Mouse (Mus musculus) heart, embryonic 11.5 days (tissue): ENCODE results near the gene Cmtm4. TPM values are rescaled to one million over a fixed set of nuclear protein-coding genes. Genes with fewer than 3 reads are reported as not detected.
"Not testable (repeated sequence)": the region's sequence is repeated elsewhere in the genome, so short reads cannot be mapped to it uniquely, and the experiment has no call there.

Experiments
- ATAC-seq: fragments of 200-750 bp; cut with Nextera tagmentation; replicated peaks from 2 replicates; pipeline ENCODE4 v1.8.0; 2017; ENCODE audit warnings: moderate library complexity; ENCODE audit not compliant: insufficient number of reproducible peaks, low FRiP score, low TSS enrichment
- H3K27ac ChIP-seq: fragments of 300-500 bp; sonication (generic); 2 replicates; pipeline ENCODE4 v1.5.1; 2014; ENCODE audit warnings: mild to moderate bottlenecking, low read depth, low read length
- H3K27me3 ChIP-seq: fragments of 300-500 bp; sonication (generic); 2 replicates; pipeline ENCODE4 v1.6.1; 2014; ENCODE audit warnings: mild to moderate bottlenecking, low read length, mixed read lengths; ENCODE audit not compliant: control insufficient read depth, insufficient read depth
- H3K36me3 ChIP-seq: fragments of 300-500 bp; sonication (generic); 2 replicates; pipeline ENCODE4 v1.6.1; 2014; ENCODE audit warnings: mild to moderate bottlenecking, low read length, moderate library complexity, mixed read lengths; ENCODE audit not compliant: control insufficient read depth, insufficient read depth
- H3K4me1 ChIP-seq: fragments of 300-500 bp; sonication (generic); 2 replicates; pipeline ENCODE4 v1.6.1; 2014; ENCODE audit warnings: low read length; ENCODE audit not compliant: control insufficient read depth, insufficient read depth
- H3K4me2 ChIP-seq: fragments of 300-500 bp; sonication (generic); 2 replicates; pipeline ENCODE4 v1.6.1; 2014; ENCODE audit warnings: mild to moderate bottlenecking, moderate library complexity
- H3K4me3 ChIP-seq: fragments of 300-500 bp; sonication (generic); 2 replicates; pipeline ENCODE4 v1.5.1; 2014; ENCODE audit warnings: low read depth, low read length
- H3K9ac ChIP-seq: fragments of 300-500 bp; sonication (generic); 2 replicates; pipeline ENCODE4 v1.6.1; 2014; ENCODE audit warnings: mild to moderate bottlenecking, low read depth, low read length, moderate library complexity
- H3K9me3 ChIP-seq: fragments of 300-500 bp; sonication (generic); replicated peaks from 2 replicates; pipeline ENCODE4 v1.6.1; 2016; ENCODE audit warnings: low read length; ENCODE audit not compliant: control insufficient read depth
- WGBS: fragments of 180-500 bp; shearing (Covaris S2); extraction: QIAGEN DNeasy Blood & Tissue Kit; methylation state at CpG from one replicate; pipeline ENCODE4 v1.1.7; 2014; ENCODE audit not compliant: insufficient replicate concordance; 5-methylcytosine and 5-hydroxymethylcytosine counted together
- polyA plus RNA-seq: library from polyadenylated mRNA; unstranded; fragments of >200 nt; fragmentation: Nextera tagmentation; extraction: Ambion mirVana; gene quantifications from 2 replicates; pipeline ENCODE4 v1.2.1, GENCODE M21; 2014

Gene Cmtm4
- polyA plus RNA-seq, 1 experiment from 2014 or later = 2.2 TPM

DNA sequence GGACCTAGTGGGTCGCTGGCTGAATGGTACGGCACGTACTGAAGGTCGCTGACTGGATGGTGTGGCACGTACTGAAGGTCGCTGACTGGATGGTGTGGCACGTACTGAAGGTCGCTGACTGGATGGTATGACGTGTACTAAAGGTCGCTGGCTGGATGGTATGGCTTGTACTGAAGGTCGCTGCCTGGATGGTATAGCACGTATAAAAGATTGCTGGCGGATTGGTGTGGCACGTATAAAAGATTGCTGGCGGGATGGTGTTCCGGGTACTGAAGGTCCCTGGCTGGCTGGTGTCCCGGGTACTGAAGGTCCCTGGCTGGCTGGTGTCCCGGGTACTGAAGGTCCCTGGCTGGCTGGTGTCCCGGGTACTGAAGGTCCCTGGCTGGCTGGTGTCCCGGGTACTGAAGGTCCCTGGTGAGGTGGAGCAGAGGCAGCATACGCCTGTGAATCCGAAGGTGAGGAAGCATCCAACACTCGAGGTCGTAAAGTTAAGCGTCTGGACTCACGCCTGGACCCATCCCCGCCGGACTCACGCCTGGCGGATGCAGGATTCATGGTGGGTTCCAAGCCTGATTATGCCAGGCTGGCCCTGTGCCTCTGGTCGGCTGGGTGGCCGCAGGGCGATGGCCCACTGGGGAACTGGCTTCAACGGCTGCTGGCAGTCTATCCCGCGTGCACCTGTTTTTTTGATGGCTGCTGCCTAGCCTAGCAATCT lies 86.0 kb downstream of the Cmtm4 start, which contains the start of the genes Gm45711 and Cmtm1:
Gene Gm45711, minus strand, starts transcription at position 641 of the 715 bp plus-strand sequence.
Gene Cmtm1, minus strand, starts transcription at position 705 of the 715 bp plus-strand sequence.
- 73% methylated on average over 36 of the region's 36 CpGs for WGBS
- H3K9ac ChIP-seq, H3K4me3 ChIP-seq, H3K4me1 ChIP-seq, H3K27me3 ChIP-seq, H3K4me2 ChIP-seq, H3K36me3 ChIP-seq, H3K9me3 ChIP-seq, ATAC-seq, H3K27ac ChIP-seq: not testable (repeated sequence)

- H3K4me3 ChIP-seq, H3K9ac ChIP-seq, H3K27me3 ChIP-seq, H3K36me3 ChIP-seq, H3K27ac ChIP-seq, H3K4me2 ChIP-seq, ATAC-seq, H3K9me3 ChIP-seq, H3K4me1 ChIP-seq: not testable (repeated sequence)
- 45% methylated on average over 6 of the region's 6 CpGs for WGBS
Measured at GRCm38 (mm10) chr8:104308341-104308740, 87.3 kb downstream of the Cmtm4 start.

GRCm38 (mm10) chr8:104304962-104305361 lies 90.6 kb downstream of the Cmtm4 start:
- no peak overlapping the region for H3K9ac ChIP-seq
- WGBS = 83% methylated on average over 11 of the region's 11 CpGs
- ATAC-seq = no peak

GRCm38 (mm10) chr8:104302536-104302935 lies 93.1 kb downstream of the Cmtm4 start:
- not testable (repeated sequence) for H3K27ac ChIP-seq, ATAC-seq, H3K4me1 ChIP-seq, H3K4me3 ChIP-seq, H3K36me3 ChIP-seq, H3K27me3 ChIP-seq, H3K9ac ChIP-seq, H3K9me3 ChIP-seq, H3K4me2 ChIP-seq
- WGBS = 73% methylated on average over 4 of the region's 4 CpGs

More at GRCm38 (mm10) chr8:104304962-104305361, 90.6 kb downstream of the Cmtm4 start:
- H3K9me3 ChIP-seq = no peaks in the 10 kb centered on the region
- H3K27me3 ChIP-seq = no peaks in the 10 kb centered on the region
- no peaks in the 10 kb centered on the region for H3K36me3 ChIP-seq
- no peak overlapping the region for H3K4me2 ChIP-seq
- H3K4me1 ChIP-seq = no peaks in the 10 kb centered on the region
- H3K27ac ChIP-seq = no peak overlapping the region
- H3K4me3 ChIP-seq = no peak overlapping the region

GRCm38 (mm10) chr8:104301577-104301976 lies 94.0 kb downstream of the Cmtm4 start:
- not testable (repeated sequence) for H3K4me3 ChIP-seq, H3K9me3 ChIP-seq, H3K36me3 ChIP-seq

More at GRCm38 (mm10) chr8:104301577-104301976, 94.0 kb downstream of the Cmtm4 start:
- H3K27ac ChIP-seq, H3K9ac ChIP-seq, ATAC-seq, H3K27me3 ChIP-seq, H3K4me2 ChIP-seq, H3K4me1 ChIP-seq: not testable (repeated sequence)
- WGBS = 32% methylated on average over 3 of the region's 3 CpGs

Other genes with a start within 250 kb of the Cmtm4 start
- 0.16 and 0.20 TPM in 2 replicates for gene Bean1, start 225.4 kb downstream of the Cmtm4 start, polyA plus RNA-seq
- gene Tk2, start 147.2 kb downstream of the Cmtm4 start, polyA plus RNA-seq = 11.9 and 14.1 TPM in 2 replicates
- 27.0 and 30.0 TPM in 2 replicates for gene Cklf, start 144.9 kb downstream of the Cmtm4 start, polyA plus RNA-seq
- gene Cmtm2a, start 102.6 kb downstream of the Cmtm4 start, polyA plus RNA-seq = not detected in 2 replicates
- not detected in 2 replicates for gene Gm45711, start 85.7 kb downstream of the Cmtm4 start, polyA plus RNA-seq
- gene Cmtm1, start 85.7 kb downstream of the Cmtm4 start, polyA plus RNA-seq = not detected in 2 replicates
- gene Gm11020, start 74.2 kb downstream of the Cmtm4 start, polyA plus RNA-seq = not detected in 2 replicates
- not detected in 2 replicates for gene Cmtm2b, start 73.6 kb downstream of the Cmtm4 start, polyA plus RNA-seq
- gene Cmtm3, start 56.4 kb downstream of the Cmtm4 start, polyA plus RNA-seq = 106 and 112 TPM in 2 replicates
- 43.0 and 52.9 TPM in 2 replicates for gene Dync1li2, start 47.2 kb upstream of the Cmtm4 start, polyA plus RNA-seq
- 0.39 TPM in 1 of 2 replicates, not detected in the other for gene Terb1, start 114.1 kb upstream of the Cmtm4 start, polyA plus RNA-seq
- gene Nae1, start 138.8 kb upstream of the Cmtm4 start, polyA plus RNA-seq = 78.1 and 88.6 TPM in 2 replicates
- gene Car7, start 138.9 kb upstream of the Cmtm4 start, polyA plus RNA-seq = 0.34 and 0.68 TPM in 2 replicates
- gene Pdp2, start 195.6 kb upstream of the Cmtm4 start, polyA plus RNA-seq = 9.5 and 10.2 TPM in 2 replicates
- 14.5 and 16.4 TPM in 2 replicates for gene Cdh16, start 228.6 kb upstream of the Cmtm4 start, polyA plus RNA-seq
- gene Rrad, start 235.5 kb upstream of the Cmtm4 start, polyA plus RNA-seq = 300 and 328 TPM in 2 replicates
- gene Ciao2b, start 246.2 kb upstream of the Cmtm4 start, polyA plus RNA-seq = 189 and 199 TPM in 2 replicates